ENCODE assay signal across 8 mouse cellular contexts in genomic region chr12:101083839-101084195, GRCm38 (mm10). TPM values are rescaled to one million over a fixed set of nuclear protein-coding genes. Genes with fewer than 3 reads are reported as not detected.
DNase-seq lines count a peak whose midpoint lies in the region; ATAC-seq and TF ChIP-seq lines count a peak whose summit lies in the region.

No protein-coding gene starts in this region.

- peaks cover 12% of the 10 kb centered on the region; the same call in 1 of the 2 replicates for H3K36me3 ChIP-seq in heart, embryonic 14.5 days (ENCODE audit: control insufficient read depth, insufficient read depth, low read length)
- H3K36me3 ChIP-seq in hindbrain, embryonic 13.5 days: no peaks in the 10 kb centered on the region
- peaks cover 7% of the 10 kb centered on the region; the same call in 1 of the 2 replicates for H3K36me3 ChIP-seq in midbrain, embryonic 12.5 days

- no peak for TF ChIP-seq CTCF in Patski (IDR thresholded peaks at IDR 0.05)

- H3K4me3 ChIP-seq in heart, embryonic 14.5 days (ENCODE audit: control insufficient read depth in 1 of 2, insufficient read depth in 1 of 2, low read depth in 1 of 2, low read length in 2 of 2): peak overlapping the region; percentile 65 to 100
- peak overlapping the region; percentile 93 for H3K4me3 ChIP-seq in hindbrain, embryonic 13.5 days
- H3K4me3 ChIP-seq in midbrain, embryonic 12.5 days: peak overlapping the region; percentile 99

- no peak for DNase-seq in heart, postnatal 4 days
- DNase-seq in Patski (ENCODE audit: low read depth, low spot score): no peak
- no peak for DNase-seq in left cerebral cortex, adult 9 months (ENCODE audit: low spot score in 2 of 2)
- no peak for DNase-seq in cerebellum, postnatal 10 days
- no peak for DNase-seq in adrenal gland, postnatal 4 days (ENCODE audit: low spot score in 2 of 2)

- no peaks in the 10 kb centered on the region for H3K9me3 ChIP-seq in heart, embryonic 14.5 days (ENCODE audit: control insufficient read depth, low read length)
- H3K9me3 ChIP-seq in hindbrain, embryonic 13.5 days: no peaks in the 10 kb centered on the region
- H3K9me3 ChIP-seq in midbrain, embryonic 12.5 days: no peaks in the 10 kb centered on the region

- WGBS in heart, embryonic 14.5 days: under 1% methylated on average over 23 of the region's 23 CpGs
- WGBS in hindbrain, embryonic 13.5 days: under 1% methylated on average over 22 of the region's 23 CpGs
- WGBS in midbrain, embryonic 12.5 days: under 1% methylated on average over 23 of the region's 23 CpGs

- CTCF ChIA-PET in Patski (lab: Charles Lee): no interaction called here

- H3K4me1 ChIP-seq in heart, embryonic 14.5 days (ENCODE audit: control insufficient read depth in 2 of 2, insufficient read depth in 2 of 2, low read length in 2 of 2): peaks cover 0 to 15% of the 10 kb centered on the region in 2 experiments; a peak in 2 of 4 replicates
- H3K4me1 ChIP-seq in hindbrain, embryonic 13.5 days (replicated peaks): peaks cover 28% of the 10 kb centered on the region
- H3K4me1 ChIP-seq in midbrain, embryonic 12.5 days: peaks cover 21% of the 10 kb centered on the region

- in situ Hi-C loops in Patski (cut with MboI; ENCODE audit: low pct_unique_long_range_greater_than_20kb): no loop called here

- peak overlapping the region; percentile 100 for H3K9ac ChIP-seq in heart, embryonic 14.5 days (ENCODE audit: low read length)
- H3K9ac ChIP-seq in hindbrain, embryonic 13.5 days: peak overlapping the region; percentile 99
- H3K9ac ChIP-seq in midbrain, embryonic 12.5 days (replicated peaks): peak overlapping the region; percentile 99

- ATAC-seq in heart, embryonic 14.5 days (ENCODE audit: insufficient number of reproducible peaks, insufficient read depth, low FRiP score, low read depth): no peak
- ATAC-seq in Patski: peak; percentile 55
- peak; percentile 78 for ATAC-seq in hindbrain, embryonic 13.5 days (ENCODE audit: low FRiP score)
- no peak; the same call in 1 of the 2 replicates for ATAC-seq in midbrain, embryonic 12.5 days (ENCODE audit: low FRiP score, low read depth)

- peak overlapping the region; percentile 97 to 100 for H3K27ac ChIP-seq in heart, embryonic 14.5 days (replicated peaks in 1 of 2; ENCODE audit: control insufficient read depth in 1 of 2, insufficient read depth in 1 of 2, low read depth in 2 of 2, low read length in 2 of 2)
- peak overlapping the region; percentile 99 for H3K27ac ChIP-seq in hindbrain, embryonic 13.5 days
- H3K27ac ChIP-seq in midbrain, embryonic 12.5 days (replicated peaks): peak overlapping the region; percentile 99

- peak overlapping the region; percentile 82 for H3K4me2 ChIP-seq in heart, embryonic 14.5 days (ENCODE audit: low read length)
- H3K4me2 ChIP-seq in hindbrain, embryonic 13.5 days: peak overlapping the region; percentile 94
- H3K4me2 ChIP-seq in midbrain, embryonic 12.5 days (replicated peaks): peak overlapping the region; percentile 94

- no peaks in the 10 kb centered on the region for H3K27me3 ChIP-seq in heart, embryonic 14.5 days (ENCODE audit: control insufficient read depth, insufficient read depth, low read length)
- no peaks in the 10 kb centered on the region for H3K27me3 ChIP-seq in Patski
- H3K27me3 ChIP-seq in hindbrain, embryonic 13.5 days: no peaks in the 10 kb centered on the region
- no peaks in the 10 kb centered on the region for H3K27me3 ChIP-seq in midbrain, embryonic 12.5 days

- POLR2A ChIA-PET in Patski (lab: Charles Lee): interaction anchor here (0.7 kb wide), 1 partner anchor 34 kb away, joined by 5 read pairs; no protein-coding TSS in a partner anchor

RNA-seq across cellular contexts. Expression of gene Ppp4r3a, which starts 0.3 kb away (rescaled TPM):
- polyA plus RNA-seq in heart, embryonic 14.5 days (2014; fragmentation: Nextera tagmentation; extraction: Ambion mirVana): 33.8 and 35.6 TPM in 2 replicates
- 10 to 100 TPM; 47.5 to 48.2 TPM for total RNA-seq in heart, postnatal 4 days (2021)
- 54.0 TPM for polyA plus RNA-seq in Patski (2021)
- 28.2 and 29.5 TPM in 2 replicates for polyA plus RNA-seq in hindbrain, embryonic 13.5 days (2015; fragmentation: Nextera tagmentation; extraction: Ambion mirVana)
- polyA plus RNA-seq in midbrain, embryonic 12.5 days (2016; fragmentation: Nextera tagmentation; extraction: Ambion mirVana): 79.5 and 80.2 TPM in 2 replicates
- 10 to 100 TPM; 70.1 to 76.8 TPM for total RNA-seq in adrenal gland, postnatal 4 days (2021)

RNA-seq across cellular contexts. Expression of gene Ccdc88c, which starts 55.0 kb away (rescaled TPM):
- polyA plus RNA-seq in heart, embryonic 14.5 days (2014; fragmentation: Nextera tagmentation; extraction: Ambion mirVana): 2.7 and 3.0 TPM in 2 replicates
- total RNA-seq in heart, postnatal 4 days (2021): 10 to 100 TPM; 10.9 to 11.4 TPM
- 9.8 TPM for polyA plus RNA-seq in Patski (2021)
- polyA plus RNA-seq in hindbrain, embryonic 13.5 days (2015; fragmentation: Nextera tagmentation; extraction: Ambion mirVana): 12.9 and 13.8 TPM in 2 replicates
- polyA plus RNA-seq in midbrain, embryonic 12.5 days (2016; fragmentation: Nextera tagmentation; extraction: Ambion mirVana): 17.1 and 19.6 TPM in 2 replicates
- 10 to 100 TPM in 1 of 2 experiments, 1 to 10 TPM in 1; 9.3 to 12.4 TPM for total RNA-seq in adrenal gland, postnatal 4 days (2021)

Comparison
In these comparisons a context has a peak if more than half of its experiments do, and no peak if none do; other contexts are left out.
1. ATAC-seq: peak in Patski (single experiment) and hindbrain, embryonic 13.5 days (single experiment); none in heart, embryonic 14.5 days (single experiment) and midbrain, embryonic 12.5 days (single experiment).
2. Peak in every context shown above with its lines, with median percentiles within 50 percentile points of each other: H3K27ac ChIP-seq, H3K4me2 ChIP-seq, H3K4me3 ChIP-seq and H3K9ac ChIP-seq.